Mouse (Mus musculus): ENCODE measurements around the gene Zfp61. TPM values are rescaled to one million over a fixed set of nuclear protein-coding genes. Genes with fewer than 3 reads are reported as not detected.
"Not testable (repeated sequence)": the region's sequence is repeated elsewhere in the genome, so short reads cannot be mapped to it uniquely, and the experiment has no call there.

The Zfp61 gene
- polyA plus RNA-seq, 1 experiment from 2014 or later, result 37.3 TPM

- no peak for ATAC-seq (ENCODE audit: low read depth)
- H3K9me3 ChIP-seq (ENCODE audit: control insufficient read depth, low read length), result no peaks in the 10 kb centered on the region
- H3K4me1 ChIP-seq (ENCODE audit: control insufficient read depth, insufficient read depth, low read length), result no peaks in the 10 kb centered on the region
- H3K4me3 ChIP-seq (ENCODE audit: low read depth, low read length), result no peak overlapping the region
- H3K27me3 ChIP-seq (ENCODE audit: control insufficient read depth, insufficient read depth, low read length), result no peaks in the 10 kb centered on the region
- 94% methylated on average over 4 of the region's 4 CpGs for WGBS
- no peak overlapping the region for H3K9ac ChIP-seq (replicated peaks; ENCODE audit: low read depth, low read length)
- no peak overlapping the region for H3K27ac ChIP-seq (ENCODE audit: low read depth, low read length)
- no peak overlapping the region for H3K4me2 ChIP-seq (ENCODE audit: low read depth, low read length)
- peaks cover 43% of the 10 kb centered on the region for H3K36me3 ChIP-seq (ENCODE audit: control insufficient read depth, insufficient read depth, low read length)
These were observed 10.8 kb downstream of the Zfp61 start for GRCm38 (mm10) chr7:24290106-24290693.

- Histone ChIP-seq H3K4me1 (ENCODE audit: control insufficient read depth, insufficient read depth, low read length) (no peaks in the 10 kb centered on the region), H3K4me2 (ENCODE audit: low read depth, low read length) (no peak overlapping the region), H3K27me3 (ENCODE audit: control insufficient read depth, insufficient read depth, low read length) (no peaks in the 10 kb centered on the region), H3K9me3 (ENCODE audit: control insufficient read depth, low read length) (no peaks in the 10 kb centered on the region), H3K4me3 (ENCODE audit: low read depth, low read length) (no peak overlapping the region), H3K9ac (replicated peaks; ENCODE audit: low read depth, low read length) (no peak overlapping the region), H3K27ac (ENCODE audit: low read depth, low read length) (no peak overlapping the region), H3K36me3 (ENCODE audit: control insufficient read depth, insufficient read depth, low read length) (peaks cover 36% of the 10 kb centered on the region)
- no peak for ATAC-seq (ENCODE audit: low read depth)
- WGBS, result 90% methylated on average over 6 of the region's 6 CpGs
These were observed 12.5 kb downstream of the Zfp61 start for GRCm38 (mm10) chr7:24288512-24288911.

GRCm38 (mm10) chr7:24287670-24288069 is 13.4 kb downstream of the Zfp61 start:
- no peak overlapping the region for H3K27ac ChIP-seq (ENCODE audit: low read depth, low read length)
- no peaks in the 10 kb centered on the region for H3K4me1 ChIP-seq (ENCODE audit: control insufficient read depth, insufficient read depth, low read length)
- H3K9me3 ChIP-seq (ENCODE audit: control insufficient read depth, low read length), result no peaks in the 10 kb centered on the region
- H3K9ac ChIP-seq (replicated peaks; ENCODE audit: low read depth, low read length), result no peak overlapping the region
- ATAC-seq (ENCODE audit: low read depth), result no peak
- WGBS, result 89% methylated on average over 5 of the region's 5 CpGs
- peaks cover 33% of the 10 kb centered on the region for H3K36me3 ChIP-seq (ENCODE audit: control insufficient read depth, insufficient read depth, low read length)
- H3K4me2 ChIP-seq (ENCODE audit: low read depth, low read length), result no peak overlapping the region
- H3K4me3 ChIP-seq (ENCODE audit: low read depth, low read length), result no peak overlapping the region
- H3K27me3 ChIP-seq (ENCODE audit: control insufficient read depth, insufficient read depth, low read length), result no peaks in the 10 kb centered on the region

- H3K4me3 ChIP-seq (ENCODE audit: low read depth, low read length), result no peak overlapping the region
- no peak overlapping the region for H3K4me2 ChIP-seq (ENCODE audit: low read depth, low read length)
- ATAC-seq (ENCODE audit: low read depth), result no peak
- H3K27ac ChIP-seq (ENCODE audit: low read depth, low read length), result no peak overlapping the region
- WGBS, result 80% methylated on average over 4 of the region's 4 CpGs
- H3K4me1 ChIP-seq (ENCODE audit: control insufficient read depth, insufficient read depth, low read length), result no peaks in the 10 kb centered on the region
- H3K9me3 ChIP-seq (ENCODE audit: control insufficient read depth, low read length), result no peaks in the 10 kb centered on the region
- H3K36me3 ChIP-seq (ENCODE audit: control insufficient read depth, insufficient read depth, low read length), result peaks cover 26% of the 10 kb centered on the region
- H3K9ac ChIP-seq (replicated peaks; ENCODE audit: low read depth, low read length), result no peak overlapping the region
- H3K27me3 ChIP-seq (ENCODE audit: control insufficient read depth, insufficient read depth, low read length), result no peaks in the 10 kb centered on the region
These were observed 14.1 kb downstream of the Zfp61 start for GRCm38 (mm10) chr7:24286916-24287315.

GRCm38 (mm10) chr7:24286090-24286489 is 14.9 kb downstream of the Zfp61 start:
- 54% methylated on average over 4 of the region's 4 CpGs for WGBS

GRCm38 (mm10) chr7:24280858-24281145 is 20.2 kb downstream of the Zfp61 start:
- no peak for ATAC-seq (ENCODE audit: low read depth)
- no peak overlapping the region for H3K4me3 ChIP-seq (ENCODE audit: low read depth, low read length)
- no peaks in the 10 kb centered on the region for H3K9me3 ChIP-seq (ENCODE audit: control insufficient read depth, low read length)
- no peak overlapping the region for H3K27ac ChIP-seq (ENCODE audit: low read depth, low read length)
- H3K9ac ChIP-seq (replicated peaks; ENCODE audit: low read depth, low read length), result no peak overlapping the region
- no peaks in the 10 kb centered on the region for H3K27me3 ChIP-seq (ENCODE audit: control insufficient read depth, insufficient read depth, low read length)
- H3K4me2 ChIP-seq (ENCODE audit: low read depth, low read length), result no peak overlapping the region
- 73% methylated on average over 4 of the region's 4 CpGs for WGBS
- no peaks in the 10 kb centered on the region for H3K4me1 ChIP-seq (ENCODE audit: control insufficient read depth, insufficient read depth, low read length)
- H3K36me3 ChIP-seq (ENCODE audit: control insufficient read depth, insufficient read depth, low read length), result no peaks in the 10 kb centered on the region

More at GRCm38 (mm10) chr7:24286090-24286489, 14.9 kb downstream of the Zfp61 start:
- H3K27ac ChIP-seq (ENCODE audit: low read depth, low read length), result no peak overlapping the region
- H3K4me1 ChIP-seq (ENCODE audit: control insufficient read depth, insufficient read depth, low read length), result no peaks in the 10 kb centered on the region
- no peak overlapping the region for H3K9ac ChIP-seq (replicated peaks; ENCODE audit: low read depth, low read length)
- H3K36me3 ChIP-seq (ENCODE audit: control insufficient read depth, insufficient read depth, low read length), result peaks cover 17% of the 10 kb centered on the region
- no peaks in the 10 kb centered on the region for H3K27me3 ChIP-seq (ENCODE audit: control insufficient read depth, insufficient read depth, low read length)
- ATAC-seq (ENCODE audit: low read depth), result no peak
- no peak overlapping the region for H3K4me3 ChIP-seq (ENCODE audit: low read depth, low read length)
- no peaks in the 10 kb centered on the region for H3K9me3 ChIP-seq (ENCODE audit: control insufficient read depth, low read length)
- no peak overlapping the region for H3K4me2 ChIP-seq (ENCODE audit: low read depth, low read length)

GRCm38 (mm10) chr7:24280031-24280857 is 20.8 kb downstream of the Zfp61 start:
- Histone ChIP-seq H3K4me1 (ENCODE audit: control insufficient read depth, insufficient read depth, low read length) (no peaks in the 10 kb centered on the region), H3K9ac (replicated peaks; ENCODE audit: low read depth, low read length) (no peak overlapping the region)
- WGBS, result 60% methylated on average over 10 of the region's 10 CpGs

GRCm38 (mm10) chr7:24278771-24279170 is 22.3 kb downstream of the Zfp61 start:
- not testable (repeated sequence) for H3K27me3 ChIP-seq (ENCODE audit: control insufficient read depth, insufficient read depth, low read length); H3K9ac ChIP-seq (replicated peaks; ENCODE audit: low read depth, low read length); H3K27ac ChIP-seq (ENCODE audit: low read depth, low read length); H3K4me1 ChIP-seq (ENCODE audit: control insufficient read depth, insufficient read depth, low read length); H3K4me3 ChIP-seq (ENCODE audit: low read depth, low read length); H3K4me2 ChIP-seq (ENCODE audit: low read depth, low read length); H3K9me3 ChIP-seq (ENCODE audit: control insufficient read depth, low read length); ATAC-seq (ENCODE audit: low read depth)
- WGBS, result 85% methylated on average over 3 of the region's 3 CpGs
- H3K36me3 ChIP-seq (ENCODE audit: control insufficient read depth, insufficient read depth, low read length), result peaks cover 13% of the 10 kb centered on the region; the same call in 1 of the 2 replicates

More at GRCm38 (mm10) chr7:24280031-24280857, 20.8 kb downstream of the Zfp61 start:
- Histone ChIP-seq H3K4me2 (ENCODE audit: low read depth, low read length) (no peak overlapping the region), H3K9me3 (ENCODE audit: control insufficient read depth, low read length) (no peaks in the 10 kb centered on the region), H3K27me3 (ENCODE audit: control insufficient read depth, insufficient read depth, low read length) (no peaks in the 10 kb centered on the region), H3K4me3 (ENCODE audit: low read depth, low read length) (no peak overlapping the region), H3K27ac (ENCODE audit: low read depth, low read length) (no peak overlapping the region), H3K36me3 (ENCODE audit: control insufficient read depth, insufficient read depth, low read length) (no peaks in the 10 kb centered on the region; the same call in 1 of the 2 replicates)
- ATAC-seq (ENCODE audit: low read depth), result no peak

GRCm38 (mm10) chr7:24274456-24274855 is 26.6 kb downstream of the Zfp61 start:
- Histone ChIP-seq H3K4me2 (ENCODE audit: low read depth, low read length) (no peak overlapping the region), H3K4me1 (ENCODE audit: control insufficient read depth, insufficient read depth, low read length) (no peaks in the 10 kb centered on the region), H3K27me3 (ENCODE audit: control insufficient read depth, insufficient read depth, low read length) (no peaks in the 10 kb centered on the region), H3K9me3 (ENCODE audit: control insufficient read depth, low read length) (no peaks in the 10 kb centered on the region), H3K4me3 (ENCODE audit: low read depth, low read length) (no peak overlapping the region), H3K9ac (replicated peaks; ENCODE audit: low read depth, low read length) (no peak overlapping the region), H3K36me3 (ENCODE audit: control insufficient read depth, insufficient read depth, low read length) (peaks cover 13% of the 10 kb centered on the region; the same call in 1 of the 2 replicates), H3K27ac (ENCODE audit: low read depth, low read length) (no peak overlapping the region)
- no peak for ATAC-seq (ENCODE audit: low read depth)
- 94% methylated on average over 4 of the region's 4 CpGs for WGBS
